Mouse (Mus musculus) heart, adult 2 months (tissue): ENCODE measurements around the gene Ctbp2.

Experiments used
- CTCF ChIP-seq: fragments of 200-600 bp; IDR thresholded peaks from 2 replicates; pipeline ENCODE4 v1.8.1; 2022; ENCODE audit warnings: antibody characterized with exemption, mild to moderate bottlenecking, moderate library complexity
- POLR2A ChIP-seq: fragments of 200-500 bp; IDR thresholded peaks from 2 replicates; pipeline ENCODE4 v1.6.1; 2011; ENCODE audit warnings: mild to moderate bottlenecking, low read depth, low read length, control low read depth; ENCODE audit not compliant: insufficient read depth

- TF ChIP-seq CTCF = no peak
- no peak for TF ChIP-seq POLR2A
Measured at GRCm38 (mm10) chr7:133001388-133001787, 122.8 kb downstream of the Ctbp2 start.
